Mouse (Mus musculus) stomach, embryonic 16.5 days (tissue): ENCODE results near the gene Nek1. TPM values are rescaled to one million over a fixed set of nuclear protein-coding genes. Genes with fewer than 3 reads are reported as not detected.

Experiments
- polyA plus RNA-seq: library from polyadenylated mRNA; unstranded; fragments of >200 nt; fragmentation: Nextera tagmentation; extraction: Ambion mirVana; gene quantifications from 2 replicates; pipeline ENCODE4 v1.2.1, GENCODE M21; 2015

Gene Nek1
- polyA plus RNA-seq, 1 experiment from 2014 or later = 17.9 TPM

Other genes starting within 250 kb of the Nek1 start
- 73.9 and 93.6 TPM in 2 replicates for gene Hpf1, start 102.8 kb upstream of the Nek1 start, polyA plus RNA-seq
- 31.0 and 32.7 TPM in 2 replicates for gene Clcn3, start 9.9 kb upstream of the Nek1 start, polyA plus RNA-seq
- 10.2 and 11.0 TPM in 2 replicates for gene Sh3rf1, start 230.7 kb downstream of the Nek1 start, polyA plus RNA-seq